Mouse (Mus musculus) inflammation-experienced regulatory T-cells, adult 6 months (primary cell): ENCODE data around the gene Ckm. TPM values are rescaled to one million over a fixed set of nuclear protein-coding genes. Genes with fewer than 3 reads are reported as not detected.

Experiments
- ATAC-seq: one replicate; pipeline ENCODE4 v1.8.0; 2017
- polyA plus RNA-seq, 3 experiments: library from polyadenylated mRNA; unstranded; fragments of 100-300 nt; shearing (Covaris generic); gene quantifications; one replicate each; pipeline ENCODE4 v1.2.1; 2017

The Ckm gene
- polyA plus RNA-seq = under 1 TPM in 1 of 3 experiments, not detected in 2; 0.25 TPM

GRCm38 (mm10) chr7:19404476-19404875, at the start of gene Ckm:
TSS of gene Ckm (plus strand) at chr7:19404776.
- no peak for ATAC-seq

- no peak for ATAC-seq
Observed at GRCm38 (mm10) chr7:19354991-19355390, 49.6 kb upstream of the Ckm start.

DNA sequence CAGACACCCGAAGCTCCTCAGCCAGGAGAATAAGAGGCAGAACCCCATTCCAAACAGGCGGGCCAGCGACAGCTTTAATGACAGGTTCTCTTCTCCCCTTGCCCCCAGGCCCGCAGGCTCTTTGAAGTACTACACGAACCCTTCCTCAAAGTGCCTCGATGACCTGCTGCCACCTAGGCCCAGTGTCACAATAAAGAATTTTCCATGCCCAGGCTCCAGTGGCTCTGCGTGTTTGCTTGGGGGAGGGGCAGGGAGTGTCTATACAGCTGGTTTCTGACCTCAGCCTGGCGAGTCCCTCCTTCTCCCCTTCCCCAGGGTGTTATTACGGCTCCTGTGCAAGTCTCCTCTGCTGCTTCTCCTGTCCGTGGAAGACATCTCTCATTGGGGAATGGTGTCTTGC, 48.3 kb upstream of the Ckm start:
- ATAC-seq = no peak

DNA sequence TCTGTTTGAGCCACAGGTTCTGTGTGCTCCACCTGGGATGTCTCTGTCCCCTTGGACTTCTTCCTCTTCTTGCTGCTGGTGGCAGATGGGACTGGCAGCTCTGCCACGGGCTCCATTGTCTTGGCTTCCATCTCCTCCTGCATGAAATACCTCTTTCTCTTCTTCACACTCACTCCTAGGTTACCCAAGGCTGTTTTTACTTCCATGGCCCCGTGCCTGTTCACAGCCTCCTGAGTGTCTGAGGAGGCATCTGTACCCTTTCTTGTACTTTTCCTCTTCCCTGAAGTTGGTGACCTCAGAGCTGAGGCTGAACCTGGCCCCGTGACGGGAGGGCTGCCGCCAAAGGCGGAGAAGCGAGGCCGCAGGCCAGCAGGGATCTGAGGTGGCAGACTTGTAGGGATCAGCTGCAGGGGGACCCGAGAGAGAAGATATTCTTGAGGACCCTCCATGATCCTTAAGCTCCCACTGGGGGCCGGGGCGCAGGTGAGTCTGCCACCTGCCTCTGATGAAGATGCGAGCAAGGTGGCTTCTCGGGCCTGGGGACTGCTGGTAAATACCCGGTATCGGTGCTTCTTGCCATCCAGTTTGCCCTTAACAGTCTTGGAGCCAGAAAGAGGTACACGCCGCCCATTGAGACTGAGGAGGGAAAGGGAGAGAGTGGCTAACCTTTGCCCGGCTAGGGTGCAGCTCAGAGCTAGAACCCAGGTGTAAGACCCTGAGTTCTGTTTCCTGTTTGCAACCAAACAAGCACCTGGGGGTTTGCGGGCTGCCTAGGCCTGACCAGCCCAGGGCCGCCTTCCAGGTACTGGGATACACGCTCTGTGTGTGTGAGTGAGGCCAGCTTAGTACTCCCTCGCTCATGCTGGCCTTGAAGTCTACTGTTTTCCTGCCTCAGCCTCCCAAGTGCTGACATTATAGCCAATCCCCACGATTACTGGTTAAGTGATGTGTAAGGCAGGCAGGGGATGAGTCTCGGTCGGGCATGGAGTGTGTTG, 46.9 kb upstream of the Ckm start:
- ATAC-seq = no peak

GRCm38 (mm10) chr7:19358634-19359033, 45.9 kb upstream of the Ckm start:
- no peak for ATAC-seq

GRCm38 (mm10) chr7:19359299-19359891, 45.2 kb upstream of the Ckm start, which contains the start of the genes Cd3eap and Ppp1r13l:
TSS of gene Cd3eap (minus strand) at chr7:19359483.
TSS of gene Ppp1r13l (plus strand) at chr7:19359749.
- peak; percentile 82 for ATAC-seq

DNA sequence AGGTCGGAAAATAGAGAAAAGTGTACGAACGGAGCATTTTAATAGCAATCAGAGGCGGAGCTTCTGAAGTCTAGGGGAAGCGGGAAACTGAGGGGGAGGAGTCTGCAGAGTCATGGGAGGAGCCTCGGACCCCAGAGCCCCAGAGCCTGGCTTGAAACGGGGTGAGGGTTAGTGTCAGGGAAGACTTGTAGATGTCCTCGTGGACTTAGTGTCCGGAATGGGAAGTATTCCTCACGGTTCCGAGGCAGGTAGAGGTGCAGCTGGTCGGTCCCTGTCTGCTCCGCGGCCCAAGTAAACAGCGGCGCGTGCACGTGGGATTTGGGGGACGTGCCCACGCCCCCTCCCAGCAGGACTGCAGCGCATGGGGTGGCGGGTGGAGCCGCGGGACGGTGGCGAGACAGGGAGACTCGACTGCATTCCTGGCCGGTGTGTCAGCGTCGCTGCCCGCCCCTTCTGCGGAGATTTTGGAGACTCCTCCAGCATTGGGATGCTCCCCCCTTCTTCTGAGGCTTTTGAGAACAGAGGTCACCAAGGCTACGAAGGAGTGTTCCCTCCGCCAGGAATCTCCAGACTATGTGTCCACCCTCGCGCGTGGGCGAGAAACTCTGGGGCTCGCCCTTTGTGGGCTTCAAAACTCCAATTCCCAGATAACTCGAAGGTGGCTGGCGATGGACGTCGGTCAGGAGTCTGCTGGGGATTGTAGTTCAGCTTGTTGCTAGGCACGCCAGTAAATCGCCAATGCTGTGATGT, 44.5 kb upstream of the Ckm start:
- peak; percentile 58 for ATAC-seq

DNA sequence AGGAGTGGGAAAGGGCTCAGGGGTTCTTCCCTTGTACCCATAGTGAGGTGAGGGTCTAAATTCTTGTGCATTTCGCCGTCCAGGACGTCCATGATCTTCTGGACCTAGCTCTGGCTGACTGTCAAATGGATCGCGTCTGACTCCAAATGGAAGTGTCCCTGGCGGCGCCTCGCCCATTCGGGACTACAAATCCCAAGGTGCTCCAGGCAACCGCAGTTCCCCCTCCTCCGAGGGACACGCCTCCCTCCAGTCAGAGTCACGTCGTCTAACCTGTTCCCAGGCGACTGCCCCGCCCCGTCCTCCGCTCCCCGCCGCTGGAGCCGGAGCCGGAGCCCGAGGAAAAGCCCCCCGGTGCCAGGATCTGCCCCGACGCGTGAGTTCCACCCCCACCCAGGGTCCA, 43.6 kb upstream of the Ckm start:
- ATAC-seq = peak; percentile 50

DNA sequence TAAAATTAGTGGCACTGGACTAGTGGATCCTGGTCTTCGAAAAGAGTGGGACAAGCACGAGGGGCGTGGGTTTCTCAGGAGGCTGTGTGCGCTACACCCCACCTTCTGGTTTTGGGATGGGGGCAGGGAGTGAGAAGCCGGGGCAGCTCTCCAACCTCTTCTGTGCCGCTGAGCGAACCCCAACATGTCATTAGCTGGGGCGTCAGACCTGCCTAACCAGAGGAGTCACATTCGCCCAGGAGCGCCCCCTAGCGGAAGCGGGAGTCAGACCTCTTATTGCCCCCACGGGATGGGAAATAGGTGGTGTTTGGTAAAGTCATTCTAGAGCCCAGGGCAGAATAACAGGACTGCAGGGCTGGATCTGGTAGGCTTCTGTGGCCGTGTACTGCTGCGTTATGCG, 42.9 kb upstream of the Ckm start:
- ATAC-seq = peak; percentile 29

DNA sequence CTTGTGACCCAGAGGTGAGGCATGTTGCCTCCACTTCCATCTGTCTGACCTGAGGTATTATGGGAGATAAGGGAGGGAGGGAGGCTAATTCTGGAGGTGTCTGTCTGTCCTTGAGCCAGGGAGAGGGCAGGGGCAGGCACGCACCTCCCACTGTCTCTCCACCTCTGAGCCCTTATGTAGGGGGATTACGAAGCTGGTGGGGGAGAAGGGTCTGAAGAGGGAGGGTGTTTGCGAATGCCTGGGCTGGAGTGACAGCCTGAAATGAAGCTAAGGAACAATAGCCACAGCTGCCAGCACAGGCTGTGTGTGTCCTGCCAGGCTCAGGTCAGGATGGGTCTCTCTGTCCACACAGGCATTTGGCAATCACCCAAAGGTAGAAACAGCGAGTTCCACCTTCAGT, 42.3 kb upstream of the Ckm start:
- no peak for ATAC-seq

DNA sequence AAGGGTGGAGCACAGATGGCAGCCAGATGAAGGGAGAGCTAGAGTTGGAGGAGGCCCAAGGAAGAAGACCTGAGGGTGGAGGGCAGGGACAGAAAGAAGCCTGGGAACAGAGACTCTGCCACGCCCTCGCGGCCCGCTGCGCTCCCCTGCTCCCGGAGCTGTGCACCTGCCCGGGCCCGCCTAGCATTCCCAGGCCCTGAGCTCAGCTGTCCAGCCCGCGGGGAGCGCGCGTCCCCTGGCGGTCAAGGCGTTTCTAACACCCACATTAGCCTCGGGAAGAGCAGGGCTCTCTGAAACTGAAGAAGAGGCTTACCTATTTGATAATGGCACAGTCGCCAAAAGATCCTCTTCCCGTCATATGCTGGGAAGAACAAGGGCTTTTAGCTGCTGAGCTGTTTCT, 40.7 kb upstream of the Ckm start:
- no peak for ATAC-seq

GRCm38 (mm10) chr7:19365376-19365775, 39.2 kb upstream of the Ckm start:
- ATAC-seq = no peak

DNA sequence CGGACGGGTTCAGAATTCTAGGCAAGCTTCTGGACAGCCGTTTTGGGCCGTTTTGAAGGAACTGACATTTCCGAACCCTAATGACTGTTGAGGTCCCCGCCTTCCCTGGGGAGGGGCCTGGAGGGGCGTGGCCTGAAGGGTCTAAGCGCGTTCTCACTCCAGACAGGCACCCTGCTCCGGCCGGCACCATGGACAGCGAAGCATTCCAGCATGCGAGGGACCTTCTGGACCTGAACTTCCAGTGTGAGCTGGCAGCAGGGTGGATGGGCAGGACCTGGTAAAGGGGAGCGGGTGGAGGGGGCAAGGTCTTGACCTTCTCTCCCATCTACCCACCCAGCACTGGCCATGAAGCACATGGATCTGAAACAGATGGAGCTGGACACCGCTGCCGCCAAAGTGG, 36.2 kb upstream of the Ckm start:
- ATAC-seq = no peak

- ATAC-seq = peak; percentile 82
Observed at GRCm38 (mm10) chr7:19369823-19370425, 34.7 kb upstream of the Ckm start.

GRCm38 (mm10) chr7:19373367-19373766, 31.2 kb upstream of the Ckm start:
- no peak for ATAC-seq

DNA sequence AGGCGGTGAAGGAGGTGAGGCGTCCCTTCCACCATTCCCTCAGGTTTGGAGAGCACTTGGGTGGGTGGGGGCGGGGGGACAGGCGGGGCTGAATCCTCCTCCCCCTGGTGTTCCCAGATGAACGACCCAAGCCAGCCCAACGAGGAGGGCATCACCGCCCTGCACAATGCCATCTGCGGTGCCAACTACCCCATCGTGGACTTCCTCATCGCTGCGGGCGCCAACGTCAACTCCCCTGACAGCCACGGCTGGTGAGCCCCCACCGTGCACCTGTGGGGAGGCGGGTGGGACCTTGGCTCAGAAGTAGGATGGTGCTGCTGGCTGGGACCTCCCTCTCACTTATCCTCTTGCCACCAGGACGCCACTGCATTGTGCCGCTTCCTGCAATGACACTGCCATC, 29.2 kb upstream of the Ckm start:
- no peak for ATAC-seq

GRCm38 (mm10) chr7:19376019-19376418, 28.6 kb upstream of the Ckm start:
- ATAC-seq = no peak

DNA sequence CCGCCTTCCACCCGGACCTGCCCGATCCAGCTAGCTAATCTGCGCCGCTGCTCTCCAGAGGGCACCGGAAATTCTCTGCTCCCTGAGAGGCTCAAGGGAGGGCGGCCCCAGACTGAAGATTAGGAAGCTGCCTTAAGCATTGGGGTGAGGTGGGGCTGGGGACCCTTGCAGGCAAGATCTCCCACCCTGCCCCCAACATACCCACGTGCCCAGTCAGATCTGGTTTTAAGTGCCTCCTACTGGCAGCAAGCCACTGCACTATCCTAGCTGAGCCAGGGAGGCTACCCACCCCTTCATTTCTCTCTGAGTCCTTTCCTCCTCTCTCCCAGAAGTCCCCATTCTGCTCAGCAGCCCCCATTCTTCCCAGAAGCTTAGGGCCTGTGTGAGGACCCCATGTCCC, 26.5 kb upstream of the Ckm start:
- ATAC-seq = no peak

- ATAC-seq = peak; percentile 100
Observed at GRCm38 (mm10) chr7:19381377-19382165, 23.0 kb upstream of the Ckm start, which contains the start of gene Ercc2. TSS of gene Ercc2 (plus strand) at chr7:19382010.

DNA sequence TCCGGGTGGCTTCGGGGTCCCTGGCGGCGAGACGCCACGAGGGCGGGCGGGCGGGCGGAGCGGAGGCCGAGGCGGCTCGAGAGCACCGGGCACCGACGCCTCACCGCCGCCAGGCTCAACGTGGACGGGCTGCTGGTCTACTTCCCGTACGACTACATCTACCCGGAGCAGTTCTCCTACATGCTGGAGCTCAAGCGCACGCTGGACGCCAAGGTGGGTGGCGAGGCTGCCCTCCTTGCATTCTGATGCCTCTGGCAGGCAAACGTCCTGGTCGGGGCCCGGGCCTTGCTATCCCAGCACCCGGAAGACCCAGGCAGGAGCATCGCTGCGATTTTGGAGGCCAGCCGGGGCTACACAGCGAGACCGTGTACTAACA, 22.4 kb upstream of the Ckm start:
- ATAC-seq = no peak

DNA sequence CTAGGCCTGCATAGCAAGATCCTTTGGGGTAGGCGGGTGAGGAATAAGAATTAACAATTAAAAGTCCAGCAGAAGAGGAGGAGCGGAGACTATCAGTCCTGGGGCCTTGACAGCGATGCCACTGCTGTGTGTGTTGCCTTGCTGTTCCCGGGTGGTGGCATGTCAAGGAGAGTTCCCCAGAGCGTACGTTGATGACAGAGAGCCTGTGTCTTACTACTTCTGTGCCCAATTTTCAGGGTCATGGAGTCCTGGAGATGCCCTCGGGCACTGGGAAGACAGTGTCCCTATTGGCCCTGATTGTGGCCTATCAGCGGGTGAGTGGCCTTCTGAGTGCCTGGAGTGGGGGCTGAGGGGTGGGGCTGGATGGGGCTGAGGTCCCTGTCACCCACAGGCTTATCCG, 20.9 kb upstream of the Ckm start:
- no peak for ATAC-seq
